ENCODE assay signal across 8 mouse cellular contexts in the genomic region with DNA sequence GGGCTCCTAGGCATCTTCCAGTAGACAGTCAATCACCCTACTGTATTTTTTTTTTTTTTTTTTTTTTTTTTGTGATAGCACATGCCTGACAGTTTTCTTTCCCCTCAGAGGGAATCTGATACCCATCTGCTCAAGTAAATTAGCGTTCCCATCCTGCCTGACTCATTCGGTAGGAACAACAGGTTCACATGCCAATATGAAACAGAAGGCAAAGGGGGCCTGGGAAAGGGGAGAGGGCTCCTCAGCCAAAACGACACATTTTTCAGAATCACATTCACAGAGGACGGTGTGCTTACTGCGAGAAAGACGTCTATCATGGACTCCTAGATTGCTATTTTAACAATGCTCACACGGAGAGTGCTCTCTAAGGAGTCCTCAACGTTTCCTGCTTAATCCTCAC. TPM values are rescaled to one million over a fixed set of nuclear protein-coding genes. Genes with fewer than 3 reads are reported as not detected.
DNase-seq lines count a peak whose midpoint lies in the region; ATAC-seq and TF ChIP-seq lines count a peak whose summit lies in the region.

No protein-coding gene starts in this region.

- H3K4me2 ChIP-seq in kidney, embryonic 15.5 days = peak overlapping the region; percentile 89
- H3K4me2 ChIP-seq in liver, embryonic 16.5 days (ENCODE audit: low read depth, low read length) = peak overlapping the region; percentile 100

- H3K4me1 ChIP-seq in kidney, embryonic 15.5 days = peaks cover 23% of the 10 kb centered on the region
- peaks cover 3% of the 10 kb centered on the region for H3K4me1 ChIP-seq in bone marrow, adult 2 months (ENCODE audit: control insufficient read depth, insufficient read depth, low read length)
- peaks cover 26% of the 10 kb centered on the region for H3K4me1 ChIP-seq in hindbrain, embryonic 10.5 days (replicated peaks)
- H3K4me1 ChIP-seq in liver, embryonic 16.5 days (ENCODE audit: control insufficient read depth, low read depth, low read length) = peaks cover 25% of the 10 kb centered on the region

- TF ChIP-seq POLR2A in bone marrow, adult 2 months (IDR thresholded peaks at IDR 0.05; ENCODE audit: borderline replicate concordance, control insufficient read depth, low read depth, low read length) = no peak

- no peaks in the 10 kb centered on the region for H3K27me3 ChIP-seq in kidney, embryonic 15.5 days
- H3K27me3 ChIP-seq in hindbrain, embryonic 10.5 days (ENCODE audit: insufficient read depth, poor library complexity, severe bottlenecking) = no peaks in the 10 kb centered on the region
- H3K27me3 ChIP-seq in liver, embryonic 16.5 days (ENCODE audit: control insufficient read depth, insufficient read depth, low read depth, low read length) = no peaks in the 10 kb centered on the region

- no peak overlapping the region for H3K27ac ChIP-seq in kidney, embryonic 15.5 days
- H3K27ac ChIP-seq in bone marrow, adult 2 months (ENCODE audit: control insufficient read depth, insufficient read depth, low read depth, low read length, poor library complexity) = no peak overlapping the region
- 0 out of 2 replicates have a peak overlapping the region, but pooled peaks have one; percentile 45 for H3K27ac ChIP-seq in hindbrain, embryonic 10.5 days
- no peak overlapping the region for H3K27ac ChIP-seq in liver, embryonic 16.5 days (ENCODE audit: low read length)

- H3K4me3 ChIP-seq in kidney, embryonic 15.5 days (replicated peaks) = peak overlapping the region; percentile 90
- H3K4me3 ChIP-seq in bone marrow, adult 2 months (replicated peaks; ENCODE audit: control insufficient read depth, low read depth, low read length) = peak overlapping the region; percentile 43
- peak overlapping the region; percentile 75 for H3K4me3 ChIP-seq in hindbrain, embryonic 10.5 days
- H3K4me3 ChIP-seq in liver, embryonic 16.5 days (ENCODE audit: low read depth, low read length) = peak overlapping the region; percentile 95

- DNase-seq in kidney, postnatal 10 days = no peak
- peak; percentile 20 for DNase-seq in hindbrain, embryonic 10.5 days (ENCODE audit: low spot score)
- no peak for DNase-seq in testis, postnatal 14 days (ENCODE audit: low spot score)
- no peak for DNase-seq in thymus, postnatal 36 days
- DNase-seq in left cerebral cortex, adult 11 months (ENCODE audit: low spot score) = no peak

- no peak for ATAC-seq in kidney, embryonic 15.5 days (replicated peaks; ENCODE audit: low FRiP score)
- ATAC-seq in liver, embryonic 16.5 days (ENCODE audit: low read depth) = no peak

- WGBS in kidney, embryonic 15.5 days = 2% methylated on average over 8 of the region's 8 CpGs
- 14% methylated on average over 8 of the region's 8 CpGs for WGBS in bone marrow, adult 2 months
- 3% methylated on average over 8 of the region's 8 CpGs for whole genome bisulfite sequencing in hindbrain, embryonic 10.5 days
- WGBS in liver, embryonic 16.5 days (ENCODE audit: insufficient replicate concordance) = 7% methylated on average over 8 of the region's 8 CpGs

- no peaks in the 10 kb centered on the region for H3K9me3 ChIP-seq in kidney, embryonic 15.5 days (replicated peaks)
- H3K9me3 ChIP-seq in hindbrain, embryonic 10.5 days = no peaks in the 10 kb centered on the region
- no peaks in the 10 kb centered on the region for H3K9me3 ChIP-seq in liver, embryonic 16.5 days (replicated peaks; ENCODE audit: control insufficient read depth, low read length)

- TF ChIP-seq CTCF in bone marrow, adult 2 months (IDR thresholded peaks at IDR 0.05; ENCODE audit: control insufficient read depth, insufficient read depth, low read length) = no peak

- H3K36me3 ChIP-seq in kidney, embryonic 15.5 days = no peaks in the 10 kb centered on the region
- H3K36me3 ChIP-seq in hindbrain, embryonic 10.5 days = peaks cover 7% of the 10 kb centered on the region
- H3K36me3 ChIP-seq in liver, embryonic 16.5 days (ENCODE audit: control insufficient read depth, insufficient read depth) = no peaks in the 10 kb centered on the region

- peak overlapping the region; percentile 98; the same call in 1 of the 2 replicates for H3K9ac ChIP-seq in kidney, embryonic 15.5 days
- H3K9ac ChIP-seq in liver, embryonic 16.5 days (ENCODE audit: low read depth, low read length) = peak overlapping the region; percentile 94

RNA-seq across cellular contexts. Expression of a gene that starts 0.9 kb away (rescaled TPM):
- polyA plus RNA-seq in kidney, embryonic 15.5 days (2015; fragmentation: Nextera tagmentation; extraction: Ambion mirVana) = 13.5 and 16.0 TPM in 2 replicates
- 4.7 and 7.6 TPM in 2 replicates for polyA plus RNA-seq in bone marrow, adult 2 months (2011; ENCODE audit: insufficient read depth, insufficient read length, low replicate concordance, missing spikeins)
- polyA plus RNA-seq in hindbrain, embryonic 10.5 days (2016; fragmentation: Nextera tagmentation; extraction: Ambion mirVana) = 14.4 and 16.5 TPM in 2 replicates
- polyA plus RNA-seq in liver, embryonic 16.5 days (2015; fragmentation: Nextera tagmentation; extraction: Ambion mirVana) = 3.6 and 3.8 TPM in 2 replicates

RNA-seq across cellular contexts. Expression of a gene that starts 24.4 kb away (rescaled TPM):
- polyA plus RNA-seq in kidney, embryonic 15.5 days (2015; fragmentation: Nextera tagmentation; extraction: Ambion mirVana) = 247 and 270 TPM in 2 replicates
- polyA plus RNA-seq in bone marrow, adult 2 months (2011; ENCODE audit: insufficient read depth, insufficient read length, low replicate concordance, missing spikeins) = 70.0 and 74.4 TPM in 2 replicates
- 204 and 213 TPM in 2 replicates for polyA plus RNA-seq in hindbrain, embryonic 10.5 days (2016; fragmentation: Nextera tagmentation; extraction: Ambion mirVana)
- 104 and 114 TPM in 2 replicates for polyA plus RNA-seq in liver, embryonic 16.5 days (2015; fragmentation: Nextera tagmentation; extraction: Ambion mirVana)

Comparison
In these comparisons a context has a peak if more than half of its experiments do, and no peak if none do; other contexts are left out.
1. H3K4me3 ChIP-seq: peak in every context shown above with its lines; median percentile 95 in liver, embryonic 16.5 days; 90 in kidney, embryonic 15.5 days; 75 in hindbrain, embryonic 10.5 days; 43 in bone marrow, adult 2 months.